19 mouse cellular contexts compared by ENCODE assay signal in the genomic region with DNA sequence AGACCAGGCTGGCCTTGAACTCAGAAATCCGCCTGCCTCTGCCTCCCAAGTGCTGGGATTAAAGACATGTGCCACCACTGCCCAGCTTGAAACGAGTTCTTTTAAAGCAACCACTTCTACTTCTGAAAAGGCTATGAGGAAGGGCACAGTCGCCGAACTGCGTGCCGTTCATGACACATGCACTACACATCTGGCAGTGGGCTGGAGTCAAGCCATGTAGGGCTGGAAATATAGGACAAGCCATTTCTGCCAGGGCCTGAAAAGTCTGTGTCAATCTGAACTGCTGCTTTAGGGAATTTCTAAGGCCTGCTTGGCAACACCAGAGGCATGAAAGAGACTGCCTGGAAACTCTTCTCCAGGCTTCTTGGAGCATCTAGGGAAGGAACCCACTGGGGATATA.
"Had no signal": no experiment of that assay in that cellular context is flagged by ENCODE, and none has a peak within 500 bp of the region (broad histone marks: within the 10 kb centered on the region; RNA-seq: fewer than 3 reads in every experiment).

No protein-coding gene starts in this region.

- H3K4me3 ChIP-seq: midbrain, embryonic 10.5 days; midbrain, embryonic 12.5 days; myocyte; neural tube, embryonic 13.5 days; neural tube, embryonic 15.5 days had no signal

- H3K4me1 ChIP-seq: midbrain, embryonic 10.5 days; midbrain, embryonic 12.5 days; neural tube, embryonic 13.5 days; neural tube, embryonic 15.5 days had no signal

- H3K9ac ChIP-seq: lung, embryonic 14.5 days; midbrain, embryonic 12.5 days; neural tube, embryonic 13.5 days; neural tube, embryonic 15.5 days had no signal

- H3K27me3 ChIP-seq: midbrain, embryonic 12.5 days; neural tube, embryonic 13.5 days; neural tube, embryonic 15.5 days had no signal

- H3K4me2 ChIP-seq: lung, embryonic 14.5 days; midbrain, embryonic 12.5 days; neural tube, embryonic 13.5 days; neural tube, embryonic 15.5 days had no signal

- H3K9me3 ChIP-seq: midbrain, embryonic 10.5 days; midbrain, embryonic 12.5 days; neural tube, embryonic 13.5 days; neural tube, embryonic 15.5 days had no signal

- DNase-seq: lung, adult 18-20 months; lung, embryonic 14.5 days; lung, postnatal 10 days; lung, postnatal 4 days; midbrain, embryonic 14.5 days; retina, postnatal 1 day; right cerebral cortex, adult 18-20 months; right cerebral cortex, postnatal 25 days; right cerebral cortex, postnatal 4 days; spleen, adult 18-20 months; thymus, adult 2 months; thymus, postnatal 25 days; thymus, postnatal 4 days had no signal

- ATAC-seq: midbrain, embryonic 16.5 days had no signal

- H3K27ac ChIP-seq: midbrain, embryonic 10.5 days; midbrain, embryonic 12.5 days; neural tube, embryonic 13.5 days; neural tube, embryonic 15.5 days had no signal
